Mouse (Mus musculus) neural tube, embryonic 10.5 days (tissue): ENCODE results near the gene Nol9.
"Not testable (repeated sequence)": the region's sequence is repeated elsewhere in the genome, so short reads cannot be mapped to it uniquely, and the experiment has no call there.

ENCODE experiments used
- DNase-seq: peaks from one replicate; pipeline ENCODE4 v3.0.0-alpha.2; 2017; ENCODE audit warnings: low spot score; ENCODE audit errors: extremely low spot score

The Nol9 gene

GRCm38 (mm10) chr4:152010707-152011134 lies 28.4 kb upstream of the Nol9 start:
- no peak for DNase-seq

GRCm38 (mm10) chr4:152011171-152011760 lies 27.9 kb upstream of the Nol9 start:
- DNase-seq = no peak

- DNase-seq = no peak
Observed at GRCm38 (mm10) chr4:152012109-152012508, 27.0 kb upstream of the Nol9 start.

GRCm38 (mm10) chr4:152013036-152013813 lies 25.9 kb upstream of the Nol9 start:
- no peak for DNase-seq

- DNase-seq = no peak
Observed at GRCm38 (mm10) chr4:152019073-152019472, 20.0 kb upstream of the Nol9 start.

- DNase-seq = no peak
Observed at GRCm38 (mm10) chr4:152020024-152020423, 19.1 kb upstream of the Nol9 start.

- no peak for DNase-seq
Observed at GRCm38 (mm10) chr4:152021568-152022097, 17.5 kb upstream of the Nol9 start.

- no peak for DNase-seq
Observed at GRCm38 (mm10) chr4:152022506-152022905, 16.6 kb upstream of the Nol9 start.

- no peak for DNase-seq
Observed at GRCm38 (mm10) chr4:152024525-152024924, 14.6 kb upstream of the Nol9 start.

GRCm38 (mm10) chr4:152026751-152027508 lies 12.2 kb upstream of the Nol9 start:
- no peak for DNase-seq

- DNase-seq = peak; percentile 92
Observed at GRCm38 (mm10) chr4:152027524-152027923, 11.6 kb upstream of the Nol9 start, which contains the start of gene Zbtb48. TSS of gene Zbtb48 (minus strand) at chr4:152027671.

- DNase-seq = no peak
Observed at GRCm38 (mm10) chr4:152028456-152028855, 10.7 kb upstream of the Nol9 start.

- no peak for DNase-seq
Observed at GRCm38 (mm10) chr4:152029087-152029486, 10.0 kb upstream of the Nol9 start.

- DNase-seq = no peak
Observed at GRCm38 (mm10) chr4:152029997-152030396, 9.1 kb upstream of the Nol9 start.

- DNase-seq = no peak
Observed at GRCm38 (mm10) chr4:152032922-152033321, 6.2 kb upstream of the Nol9 start.

GRCm38 (mm10) chr4:152036464-152036863 lies 2.7 kb upstream of the Nol9 start:
- not testable (repeated sequence) for DNase-seq

GRCm38 (mm10) chr4:152038225-152038984 lies 716 bp upstream of the Nol9 start, which contains the start of gene Tas1r1:
TSS of gene Tas1r1 (minus strand) at chr4:152038568.
- no peak for DNase-seq

- DNase-seq = no peak
Observed at GRCm38 (mm10) chr4:152039831-152040310, 750 bp downstream of the Nol9 start.

- DNase-seq = no peak
Observed at GRCm38 (mm10) chr4:152041924-152042641, 3.0 kb downstream of the Nol9 start.

- no peak for DNase-seq
Observed at GRCm38 (mm10) chr4:152043171-152043570, 4.0 kb downstream of the Nol9 start.
